Mouse (Mus musculus) layer of hippocampus, adult 8-10 months (tissue): ENCODE results near the gene Hba-a1. TPM values are rescaled to one million over a fixed set of nuclear protein-coding genes. Genes with fewer than 3 reads are reported as not detected.

Experiments
- total RNA-seq, 4 experiments: library from RNA; stranded (reverse); gene quantifications; 2 replicates each; pipeline ENCODE4 v1.2.4; 2022

Hba-a1 gene
- total RNA-seq, 4 experiments from 2014 or later = 157 to 300 (median 205) TPM

Other genes with a start within 250 kb of the Hba-a1 start
- gene Il9r, start 83.2 kb upstream of the Hba-a1 start, total RNA-seq = not detected
- gene Snrnp25, start 78.1 kb upstream of the Hba-a1 start, total RNA-seq = 10 to 100 TPM; 19.9 to 23.6 (median 22.5) TPM
- 10 to 100 TPM; 11.7 to 18.4 (median 15.0) TPM for gene Rhbdf1, start 61.2 kb upstream of the Hba-a1 start, total RNA-seq
- gene Mpg, start 57.0 kb upstream of the Hba-a1 start, total RNA-seq = 10 to 100 TPM; 14.7 to 19.6 (median 17.9) TPM
- gene Nprl3, start 15.8 kb upstream of the Hba-a1 start, total RNA-seq = 10 to 100 TPM; 58.1 to 80.0 (median 63.5) TPM
- not detected for gene Hba-x, start 7.1 kb upstream of the Hba-a1 start, total RNA-seq
- gene Hbq1b, start 3.5 kb downstream of the Hba-a1 start, total RNA-seq = 1 to 10 TPM in 2 of 4 experiments, not detected in 2; 1.1 to 2.5 TPM
- 100 to 1,000 TPM; 122 to 263 (median 165) TPM for gene Hba-a2, start 13.0 kb downstream of the Hba-a1 start, total RNA-seq
- gene Hbq1a, start 16.6 kb downstream of the Hba-a1 start, total RNA-seq = 1 to 10 TPM in 1 of 4 experiments, under 1 TPM in 2, not detected in 1; 0.89 to 3.5 (median 0.91) TPM
- 10 to 100 TPM; 12.8 to 13.8 (median 13.2) TPM for gene Sh3pxd2b, start 64.3 kb downstream of the Hba-a1 start, total RNA-seq
- 10 to 100 TPM; 26.3 to 28.8 (median 28.3) TPM for gene Ubtd2, start 171.9 kb downstream of the Hba-a1 start, total RNA-seq
- 1 to 10 TPM in 3 of 4 experiments, under 1 TPM in 1; 0.54 to 2.2 (median 1.5) TPM for gene Efcab9, start 248.6 kb downstream of the Hba-a1 start, total RNA-seq
- gene Stk10, start 249.8 kb downstream of the Hba-a1 start, total RNA-seq = 10 to 100 TPM in 2 of 4 experiments, 1 to 10 TPM in 2; 9.3 to 15.3 (median 12.2) TPM